Mouse (Mus musculus): ENCODE data around the gene Rgs6. TPM values are rescaled to one million over a fixed set of nuclear protein-coding genes. Genes with fewer than 3 reads are reported as not detected.

Gene Rgs6
- polyA plus RNA-seq, 1 experiment: 0.28 TPM

GRCm38 (mm10) chr12:83163721-83164120 is 575.6 kb downstream of the Rgs6 start:
- no peak overlapping the region for H3K27ac ChIP-seq (ENCODE audit: insufficient read depth, low read depth, low read length)
- no peak for TF ChIP-seq POLR2A (IDR thresholded peaks at IDR 0.05; ENCODE audit: borderline replicate concordance, low read depth, low read length)
- no peak for TF ChIP-seq CTCF (IDR thresholded peaks at IDR 0.05; ENCODE audit: low read depth, low read length)
- no peaks in the 10 kb centered on the region for H3K4me1 ChIP-seq (ENCODE audit: control insufficient read depth, insufficient read depth, low read length)
- no peak overlapping the region for H3K4me3 ChIP-seq (ENCODE audit: insufficient read depth, low read length)

- Histone ChIP-seq H3K27ac (ENCODE audit: insufficient read depth, low read depth, low read length) (no peak overlapping the region), H3K4me3 (ENCODE audit: insufficient read depth, low read length) (no peak overlapping the region), H3K4me1 (ENCODE audit: control insufficient read depth, insufficient read depth, low read length) (no peaks in the 10 kb centered on the region)
- TF ChIP-seq POLR2A (IDR thresholded peaks at IDR 0.05; ENCODE audit: borderline replicate concordance, low read depth, low read length): no peak
- no peak for TF ChIP-seq CTCF (IDR thresholded peaks at IDR 0.05; ENCODE audit: low read depth, low read length)
Observed at GRCm38 (mm10) chr12:83165058-83165457, 577.0 kb downstream of the Rgs6 start.

GRCm38 (mm10) chr12:83168310-83168709 is 580.2 kb downstream of the Rgs6 start:
- H3K4me1 ChIP-seq (ENCODE audit: control insufficient read depth, insufficient read depth, low read length): no peaks in the 10 kb centered on the region
- H3K27ac ChIP-seq (ENCODE audit: insufficient read depth, low read depth, low read length): no peak overlapping the region
- H3K4me3 ChIP-seq (ENCODE audit: insufficient read depth, low read length): no peak overlapping the region
- no peak for TF ChIP-seq CTCF (IDR thresholded peaks at IDR 0.05; ENCODE audit: low read depth, low read length)
- TF ChIP-seq POLR2A (IDR thresholded peaks at IDR 0.05; ENCODE audit: borderline replicate concordance, low read depth, low read length): no peak

GRCm38 (mm10) chr12:83169495-83170209 is 581.6 kb downstream of the Rgs6 start:
- TF ChIP-seq POLR2A (IDR thresholded peaks at IDR 0.05; ENCODE audit: borderline replicate concordance, low read depth, low read length) (no peak), CTCF (IDR thresholded peaks at IDR 0.05; ENCODE audit: low read depth, low read length) (no peak)
- H3K27ac ChIP-seq (ENCODE audit: insufficient read depth, low read depth, low read length): no peak overlapping the region
- no peaks in the 10 kb centered on the region for H3K4me1 ChIP-seq (ENCODE audit: control insufficient read depth, insufficient read depth, low read length)
- H3K4me3 ChIP-seq (ENCODE audit: insufficient read depth, low read length): no peak overlapping the region

- no peak overlapping the region for H3K27ac ChIP-seq (ENCODE audit: insufficient read depth, low read depth, low read length)
- H3K4me1 ChIP-seq (ENCODE audit: control insufficient read depth, insufficient read depth, low read length): no peaks in the 10 kb centered on the region
- no peak for TF ChIP-seq POLR2A (IDR thresholded peaks at IDR 0.05; ENCODE audit: borderline replicate concordance, low read depth, low read length)
- no peak for TF ChIP-seq CTCF (IDR thresholded peaks at IDR 0.05; ENCODE audit: low read depth, low read length)
- no peak overlapping the region for H3K4me3 ChIP-seq (ENCODE audit: insufficient read depth, low read length)
Observed at GRCm38 (mm10) chr12:83178770-83179169, 590.7 kb downstream of the Rgs6 start.

- TF ChIP-seq CTCF (IDR thresholded peaks at IDR 0.05; ENCODE audit: low read depth, low read length): no peak
- no peak for TF ChIP-seq POLR2A (IDR thresholded peaks at IDR 0.05; ENCODE audit: borderline replicate concordance, low read depth, low read length)
- H3K27ac ChIP-seq (ENCODE audit: insufficient read depth, low read depth, low read length): no peak overlapping the region
- no peak overlapping the region for H3K4me3 ChIP-seq (ENCODE audit: insufficient read depth, low read length)
- H3K4me1 ChIP-seq (ENCODE audit: control insufficient read depth, insufficient read depth, low read length): no peaks in the 10 kb centered on the region
Observed at GRCm38 (mm10) chr12:83179860-83180259, 591.8 kb downstream of the Rgs6 start.

GRCm38 (mm10) chr12:83180561-83180960 is 592.5 kb downstream of the Rgs6 start:
- TF ChIP-seq POLR2A (IDR thresholded peaks at IDR 0.05; ENCODE audit: borderline replicate concordance, low read depth, low read length) (no peak), CTCF (IDR thresholded peaks at IDR 0.05; ENCODE audit: low read depth, low read length) (no peak)
- Histone ChIP-seq H3K4me3 (ENCODE audit: insufficient read depth, low read length) (no peak overlapping the region), H3K4me1 (ENCODE audit: control insufficient read depth, insufficient read depth, low read length) (no peaks in the 10 kb centered on the region), H3K27ac (ENCODE audit: insufficient read depth, low read depth, low read length) (no peak overlapping the region)

GRCm38 (mm10) chr12:83201674-83202073 is 613.6 kb downstream of the Rgs6 start:
- no peak for TF ChIP-seq CTCF (IDR thresholded peaks at IDR 0.05; ENCODE audit: low read depth, low read length)
- no peak for TF ChIP-seq POLR2A (IDR thresholded peaks at IDR 0.05; ENCODE audit: borderline replicate concordance, low read depth, low read length)
- Histone ChIP-seq H3K4me1 (ENCODE audit: control insufficient read depth, insufficient read depth, low read length) (no peaks in the 10 kb centered on the region), H3K27ac (ENCODE audit: insufficient read depth, low read depth, low read length) (no peak overlapping the region), H3K4me3 (ENCODE audit: insufficient read depth, low read length) (no peak overlapping the region)

GRCm38 (mm10) chr12:83204361-83204760 is 616.3 kb downstream of the Rgs6 start:
- Histone ChIP-seq H3K4me1 (ENCODE audit: control insufficient read depth, insufficient read depth, low read length) (no peaks in the 10 kb centered on the region), H3K4me3 (ENCODE audit: insufficient read depth, low read length) (no peak overlapping the region), H3K27ac (ENCODE audit: insufficient read depth, low read depth, low read length) (no peak overlapping the region)
- TF ChIP-seq POLR2A (IDR thresholded peaks at IDR 0.05; ENCODE audit: borderline replicate concordance, low read depth, low read length) (no peak), CTCF (IDR thresholded peaks at IDR 0.05; ENCODE audit: low read depth, low read length) (no peak)

- H3K27ac ChIP-seq (ENCODE audit: insufficient read depth, low read depth, low read length): no peak overlapping the region
- no peak for TF ChIP-seq POLR2A (IDR thresholded peaks at IDR 0.05; ENCODE audit: borderline replicate concordance, low read depth, low read length)
- TF ChIP-seq CTCF (IDR thresholded peaks at IDR 0.05; ENCODE audit: low read depth, low read length): no peak
- no peak overlapping the region for H3K4me3 ChIP-seq (ENCODE audit: insufficient read depth, low read length)
- H3K4me1 ChIP-seq (ENCODE audit: control insufficient read depth, insufficient read depth, low read length): no peaks in the 10 kb centered on the region
Observed at GRCm38 (mm10) chr12:83206866-83207265, 618.8 kb downstream of the Rgs6 start.

All from bone marrow macrophage, adult 2 months (primary cell).